Mouse (Mus musculus) brain, embryonic 14.5 days (tissue): ENCODE measurements at regions not wholly inside any gene's neighbourhood (a gene's known extent, or its start where the extent isn't known, plus 50 kb on each side); places are given as distances from the start of the nearest gene placed in this dataset.

Source experiments
- CTCF ChIP-seq: fragments of 200-500 bp; IDR thresholded peaks from 2 replicates; pipeline ENCODE4 v1.5.1; 2012; ENCODE audit warnings: inconsistent platforms, mild to moderate bottlenecking, moderate library complexity, borderline replicate concordance; ENCODE audit not compliant: insufficient read depth, insufficient read length; ENCODE audit errors: extremely low read depth
- POLR2A ChIP-seq: fragments of 200-500 bp; IDR thresholded peaks from 2 replicates; pipeline ENCODE4 v1.6.1; 2012; ENCODE audit warnings: mild to moderate bottlenecking, inconsistent platforms, borderline replicate concordance; ENCODE audit not compliant: poor library complexity, insufficient read depth, insufficient read length, severe bottlenecking; ENCODE audit errors: extremely low read depth

DNA sequence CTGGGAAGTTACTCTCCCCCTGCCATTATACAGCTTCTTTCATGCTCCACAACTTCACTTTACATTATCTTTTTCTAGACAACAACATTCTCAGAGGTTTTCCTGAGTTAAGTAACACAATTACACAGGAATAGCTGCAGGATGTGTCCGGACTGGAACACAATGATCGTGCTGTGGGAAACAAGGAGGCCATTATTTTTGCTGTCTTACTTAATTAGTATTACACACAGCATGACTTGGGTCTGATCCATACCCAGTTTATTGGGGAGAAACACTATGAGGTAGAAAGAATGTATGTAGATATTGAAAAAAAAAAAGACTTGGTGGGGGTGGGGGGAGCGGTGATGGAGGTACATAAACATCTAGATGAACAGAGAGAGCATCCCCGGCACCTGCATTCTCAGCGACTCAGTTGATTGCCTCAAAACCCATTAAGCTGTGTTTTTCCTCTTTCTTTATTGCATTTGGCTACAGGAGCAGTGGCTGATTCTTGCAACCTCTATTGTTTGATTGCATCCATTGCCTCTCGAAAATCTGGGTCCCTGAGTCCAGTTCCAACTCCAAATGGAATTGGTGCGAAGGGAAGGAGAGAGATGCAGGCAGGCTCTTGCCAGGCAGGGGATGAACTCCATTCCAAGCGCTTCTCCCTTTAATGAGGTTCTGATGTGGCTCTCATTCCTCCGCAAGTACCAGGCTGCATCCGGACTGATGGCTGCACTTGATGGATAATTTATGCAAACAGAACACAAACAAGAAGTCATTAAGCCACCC, 529.8 kb downstream of the Slc4a3 start:
- TF ChIP-seq POLR2A (no peak), CTCF (no peak)
